Mouse (Mus musculus): ENCODE measurements around the gene Krt13.

- TF ChIP-seq POLR2A (IDR thresholded peaks at IDR 0.05; ENCODE audit: control insufficient read depth, extremely low read depth, insufficient read depth, low read length, poor library complexity) (no peak), CTCF (IDR thresholded peaks at IDR 0.05; ENCODE audit: borderline replicate concordance, control insufficient read depth, extremely low read depth, insufficient read depth, low read length, poor library complexity) (no peak)
Observed at GRCm38 (mm10) chr11:100073873-100074272, 47.5 kb downstream of the Krt13 start.

Data from thymus, adult 2 months (tissue).